Mouse (Mus musculus): Measurements from ENCODE around the gene Hist1h2bm.

GRCm38 (mm10) chr13:21733466-21733865, 11.6 kb downstream of the Hist1h2bm start:
- TF ChIP-seq CTCF (IDR thresholded peaks at IDR 0.05; ENCODE audit: borderline replicate concordance, insufficient read depth, low read depth, low read length) = no peak
- no peak for TF ChIP-seq POLR2A (IDR thresholded peaks at IDR 0.05; ENCODE audit: borderline replicate concordance, insufficient read depth, low read length)
